Mouse (Mus musculus) hindbrain, postnatal 0 days (tissue): Measurements from ENCODE around the gene Srcap. TPM values are rescaled to one million over a fixed set of nuclear protein-coding genes. Genes with fewer than 3 reads are reported as not detected.

Source experiments
- ATAC-seq: fragments of 200-750 bp; cut with Nextera tagmentation; 2 replicates; pipeline ENCODE4 v1.8.0; 2017; ENCODE audit warnings: mild to moderate bottlenecking, moderate TSS enrichment, moderate library complexity
- DNase-seq: peaks from one replicate; pipeline ENCODE4 v3.0.0-alpha.2; 2015; ENCODE audit warnings: low spot score
- H3K27ac ChIP-seq: fragments of 300-500 bp; sonication (generic); 2 replicates; pipeline ENCODE4 v1.5.1; 2014; ENCODE audit warnings: mild to moderate bottlenecking
- H3K27me3 ChIP-seq: fragments of 300-500 bp; sonication (generic); 2 replicates; pipeline ENCODE4 v1.6.1; 2014; ENCODE audit warnings: low read length, mixed read lengths; ENCODE audit not compliant: insufficient read depth
- H3K36me3 ChIP-seq: fragments of 300-500 bp; sonication (generic); 2 replicates; pipeline ENCODE4 v1.6.1; 2014; ENCODE audit warnings: low read length, mixed read lengths; ENCODE audit not compliant: insufficient read depth
- H3K4me1 ChIP-seq: fragments of 300-500 bp; sonication (generic); 2 replicates; pipeline ENCODE4 v1.6.1; 2014; ENCODE audit warnings: antibody characterized with exemption, low read length, mixed read lengths; ENCODE audit not compliant: insufficient read depth
- H3K4me2 ChIP-seq: fragments of 300-500 bp; sonication (generic); 2 replicates; pipeline ENCODE4 v1.6.1; 2014; ENCODE audit warnings: low read depth, mild to moderate bottlenecking, low read length, moderate library complexity, mixed read lengths
- H3K4me3 ChIP-seq: fragments of 300-500 bp; sonication (generic); 2 replicates; pipeline ENCODE4 v1.5.1; 2014; ENCODE audit warnings: low read length
- H3K9ac ChIP-seq: fragments of 300-500 bp; sonication (generic); replicated peaks from 2 replicates; pipeline ENCODE4 v1.6.1; 2014; ENCODE audit warnings: mild to moderate bottlenecking, low read length, moderate library complexity, mixed read lengths
- H3K9me3 ChIP-seq: fragments of 300-500 bp; sonication (generic); 2 replicates; pipeline ENCODE4 v1.6.1; 2016; ENCODE audit warnings: low read length, mixed read lengths
- CTCF ChIP-seq: IDR thresholded peaks from 2 replicates; pipeline ENCODE4 v1.5.1; 2016; ENCODE audit warnings: antibody characterized with exemption, control low read depth, low read depth
- WGBS: fragments of 180-500 bp; shearing (Covaris S2); extraction: QIAGEN DNeasy Blood & Tissue Kit; methylation state at CpG from one replicate; pipeline ENCODE4 v1.1.7; 2014; 5-methylcytosine and 5-hydroxymethylcytosine counted together
- polyA plus RNA-seq: library from polyadenylated mRNA; unstranded; fragments of >200 nt; fragmentation: Nextera tagmentation; extraction: Ambion mirVana; gene quantifications from 2 replicates; pipeline ENCODE4 v1.2.1, GENCODE M21; 2015
- total RNA-seq: library from RNA; depleted of rRNA; stranded (reverse); fragments of >200 nt; gene quantifications from 2 replicates; pipeline ENCODE4 v1.2.3, GENCODE M21; 2014

Srcap gene
- total and polyA plus RNA-seq, 2 experiments from 2014 or later = 29.7 to 49.0 TPM

DNA sequence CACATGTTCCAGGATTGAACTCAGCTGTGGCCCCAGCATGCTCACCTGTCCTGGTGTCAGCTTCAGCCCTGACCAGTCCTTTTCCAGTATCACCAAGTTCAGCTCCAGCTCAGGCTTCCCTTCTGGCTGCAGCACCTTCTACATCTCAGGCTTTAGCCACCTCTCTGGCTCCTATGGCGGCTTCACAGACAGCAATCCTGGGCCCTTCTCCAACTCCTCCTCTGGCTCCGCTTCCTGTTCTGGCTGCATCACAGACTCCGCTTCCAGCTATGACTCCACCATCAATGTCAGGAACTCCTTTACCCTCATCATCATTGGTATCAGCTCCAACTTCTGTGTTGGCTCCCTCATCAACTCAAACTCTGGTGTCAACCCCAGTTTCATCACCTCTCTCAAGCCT is 29.9 kb downstream of the Srcap start:
- H3K36me3 ChIP-seq = peaks cover 86% of the 10 kb centered on the region
- no peak overlapping the region for H3K4me2 ChIP-seq
- no peak for ATAC-seq
- H3K4me1 ChIP-seq = no peaks in the 10 kb centered on the region
- no peak overlapping the region for H3K4me3 ChIP-seq
- no peak for TF ChIP-seq CTCF
- no peak overlapping the region for H3K9ac ChIP-seq
- no peak overlapping the region for H3K27ac ChIP-seq
- H3K27me3 ChIP-seq = no peaks in the 10 kb centered on the region
- no peaks in the 10 kb centered on the region for H3K9me3 ChIP-seq
- 95% methylated on average over 3 of the region's 3 CpGs for WGBS
- no peak for DNase-seq

DNA sequence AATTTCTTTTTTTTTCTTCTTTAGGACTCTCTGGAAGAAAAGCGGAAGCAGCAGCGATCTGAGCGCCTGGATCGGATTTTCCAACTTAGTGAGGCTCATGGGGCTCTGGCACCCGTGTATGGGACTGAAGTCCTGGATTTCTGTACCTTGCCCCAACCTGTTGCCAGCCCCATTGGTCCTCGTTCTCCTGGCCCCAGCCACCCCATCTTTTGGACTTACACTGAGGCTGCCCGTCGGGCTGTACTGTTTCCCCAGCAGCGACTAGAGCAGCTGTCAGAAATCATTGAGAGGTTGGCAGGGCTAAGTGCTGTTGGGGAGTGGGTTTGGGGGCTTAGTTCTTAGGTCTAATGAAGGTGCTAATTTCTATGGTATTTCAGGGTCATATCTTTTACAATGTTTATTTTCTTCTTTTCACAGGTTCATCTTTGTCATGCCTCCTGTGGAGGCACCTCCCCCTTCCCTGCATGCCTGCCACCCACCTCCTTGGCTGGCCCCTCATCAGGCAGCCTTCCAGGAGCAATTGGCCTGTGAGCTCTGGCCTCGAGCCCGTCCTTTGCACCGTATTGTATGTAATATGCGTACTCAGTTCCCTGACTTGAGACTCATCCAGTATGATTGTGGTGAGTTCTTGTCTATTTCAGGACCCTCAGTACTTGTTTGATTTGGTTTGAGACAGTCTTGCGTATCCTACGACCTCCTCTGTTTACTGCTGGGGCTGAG is 37.5 kb downstream of the Srcap start:
- Histone ChIP-seq H3K27me3 (no peaks in the 10 kb centered on the region), H3K4me1 (no peaks in the 10 kb centered on the region), H3K36me3 (peaks cover 69% of the 10 kb centered on the region), H3K4me2 (no peak overlapping the region), H3K9ac (no peak overlapping the region), H3K27ac (no peak overlapping the region), H3K9me3 (no peaks in the 10 kb centered on the region), H3K4me3 (no peak overlapping the region)
- ATAC-seq (no peak), DNase-seq (peak; percentile 61)
- 66% methylated on average over 15 of the region's 15 CpGs for WGBS
- TF ChIP-seq CTCF = no peak

DNA sequence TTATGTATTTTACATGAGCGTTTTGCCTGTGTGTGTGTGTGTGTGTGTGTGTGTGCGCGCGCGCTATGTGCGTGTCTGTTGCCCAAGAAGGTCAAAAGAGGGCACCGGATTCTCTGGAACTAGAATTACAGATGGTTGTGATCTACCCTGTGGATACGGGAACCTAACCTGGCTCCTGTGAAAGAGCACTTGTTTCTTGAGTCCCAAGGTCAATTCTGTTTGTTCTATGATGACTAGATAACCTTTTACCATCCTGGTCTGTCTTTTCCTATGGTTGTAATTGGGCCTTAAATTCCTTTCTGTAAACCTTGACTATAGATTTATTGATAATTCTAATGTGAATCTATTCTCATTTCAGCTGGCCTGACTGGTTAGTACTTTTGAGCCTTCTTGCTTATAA is 39.8 kb downstream of the Srcap start:
- Histone ChIP-seq H3K9ac (no peak overlapping the region), H3K36me3 (peaks cover 71% of the 10 kb centered on the region), H3K9me3 (no peaks in the 10 kb centered on the region), H3K27me3 (no peaks in the 10 kb centered on the region), H3K4me3 (no peak overlapping the region), H3K4me2 (no peak overlapping the region), H3K27ac (no peak overlapping the region), H3K4me1 (no peaks in the 10 kb centered on the region)
- ATAC-seq (no peak), DNase-seq (no peak)
- WGBS = 95% methylated on average over 8 of the region's 8 CpGs
- no peak for TF ChIP-seq CTCF

DNA sequence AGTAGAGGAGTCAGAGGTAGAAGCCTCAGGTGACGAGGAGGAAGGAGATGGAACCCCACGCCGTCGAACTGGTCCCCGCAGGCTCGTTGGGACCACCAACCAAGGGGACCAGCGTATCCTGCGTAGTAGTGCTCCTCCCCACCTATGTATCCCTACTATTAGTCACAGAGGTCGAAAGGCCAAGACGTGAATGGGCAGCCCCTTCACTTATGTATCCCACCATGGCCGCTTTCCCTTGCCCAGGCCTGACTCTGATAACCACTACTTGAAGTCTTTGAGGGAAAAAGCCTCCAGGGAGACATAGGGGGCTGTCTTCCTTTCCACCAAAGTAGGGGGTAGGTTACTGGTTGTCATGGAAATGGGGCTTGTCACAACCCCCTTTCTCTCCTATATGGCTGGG is 48.8 kb downstream of the Srcap start:
- Histone ChIP-seq H3K27me3 (no peaks in the 10 kb centered on the region), H3K27ac (no peak overlapping the region), H3K9ac (no peak overlapping the region), H3K4me1 (no peaks in the 10 kb centered on the region), H3K4me2 (no peak overlapping the region), H3K9me3 (no peaks in the 10 kb centered on the region), H3K36me3 (peaks cover 51% of the 10 kb centered on the region), H3K4me3 (no peak overlapping the region)
- 95% methylated on average over 11 of the region's 11 CpGs for WGBS
- no peak for DNase-seq
- ATAC-seq = no peak
- TF ChIP-seq CTCF = no peak

DNA sequence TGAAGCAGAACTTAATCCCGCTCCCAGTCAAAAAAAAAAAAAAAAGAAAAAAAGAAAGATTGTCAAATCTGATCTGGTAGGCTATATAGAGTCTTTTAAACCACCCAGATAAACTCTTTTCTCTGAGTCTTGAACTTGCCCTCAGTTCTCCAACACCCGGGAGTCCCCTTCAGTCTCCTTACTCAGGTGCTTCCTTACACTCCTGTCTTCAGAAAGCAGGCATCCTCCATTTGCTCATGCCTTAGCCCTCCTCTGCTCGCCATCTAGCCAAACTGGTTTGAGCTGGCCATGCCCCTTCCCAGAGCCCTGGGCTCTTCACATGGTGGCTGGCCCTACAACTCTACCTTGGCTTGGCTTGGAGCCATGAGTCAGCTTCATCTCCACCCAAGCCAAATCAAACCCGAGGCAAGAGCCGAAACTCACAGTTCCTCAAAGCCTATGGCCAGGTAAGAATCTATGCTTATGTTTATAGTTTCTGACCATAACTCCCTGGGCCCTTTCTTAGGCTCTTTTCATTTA is 49.6 kb downstream of the Srcap start, which contains the start of gene Tmem265:
Tmem265 (plus strand) TSS at position 51 of the 519 bp plus-strand sequence.
- H3K4me2 ChIP-seq = no peak within 1 kb of the TSS
- H3K27me3 ChIP-seq = no peaks in the 10 kb centered on the region
- H3K36me3 ChIP-seq = peaks cover 45% of the 10 kb centered on the region
- no peak within 1 kb of the TSS for H3K27ac ChIP-seq
- H3K4me1 ChIP-seq = no peaks in the 10 kb centered on the region
- no peak within 1 kb of the TSS for H3K9ac ChIP-seq
- H3K9me3 ChIP-seq = no peaks in the 10 kb centered on the region
- 89% methylated on average over 5 of the region's 5 CpGs for WGBS
- no peak for DNase-seq
- no peak for TF ChIP-seq CTCF
- no peak within 1 kb of the TSS for H3K4me3 ChIP-seq
- no peak for ATAC-seq

DNA sequence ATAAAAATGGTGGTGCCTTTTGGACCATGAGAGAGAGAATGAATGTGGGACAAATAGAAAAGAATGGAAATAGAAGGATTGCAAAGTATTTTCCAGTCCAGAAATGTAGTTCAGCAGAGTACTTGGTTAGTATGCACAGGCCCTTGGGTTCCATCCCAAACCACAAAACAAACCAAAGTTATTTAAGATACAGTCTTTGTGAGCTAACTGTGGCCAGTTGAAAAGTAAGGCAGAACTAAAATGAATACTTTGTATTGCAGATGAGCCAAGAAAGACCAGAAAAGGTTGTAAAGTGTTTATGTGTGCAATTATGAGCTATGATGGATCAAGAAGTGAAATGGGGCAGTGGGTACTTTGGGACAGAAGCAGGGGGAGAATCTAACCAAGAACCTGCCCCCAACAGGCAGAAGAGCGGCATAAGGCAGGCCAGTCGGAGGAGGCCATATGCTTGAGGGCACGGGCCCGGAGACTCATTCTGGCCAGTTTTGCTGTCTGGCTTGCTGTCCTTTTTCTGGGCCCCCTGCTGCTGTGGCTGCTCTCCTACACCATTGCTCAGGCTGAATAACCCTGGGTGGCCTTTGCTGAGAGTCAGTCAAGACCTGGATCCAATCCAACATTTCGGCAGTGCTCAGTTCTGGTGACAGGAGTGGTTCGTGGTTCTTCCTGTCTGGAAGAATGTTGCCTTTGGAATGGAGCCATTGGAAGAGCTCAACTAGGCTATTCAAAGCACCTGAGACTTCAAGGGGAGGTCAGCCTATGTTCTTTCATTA is 52.8 kb downstream of the Srcap start:
- Histone ChIP-seq H3K27ac (no peak overlapping the region), H3K9me3 (no peaks in the 10 kb centered on the region), H3K27me3 (no peaks in the 10 kb centered on the region), H3K9ac (no peak overlapping the region), H3K4me3 (no peak overlapping the region), H3K36me3 (peaks cover 17% of the 10 kb centered on the region), H3K4me1 (no peaks in the 10 kb centered on the region), H3K4me2 (no peak overlapping the region)
- no peak for ATAC-seq
- WGBS = 46% methylated on average over 6 of the region's 6 CpGs
- peak; percentile 58 for DNase-seq
- peak; percentile 21; the same call in 1 of the 2 replicates for TF ChIP-seq CTCF
